Comparison of ENCODE assay signal across 18 mouse cellular contexts in the genomic region with DNA sequence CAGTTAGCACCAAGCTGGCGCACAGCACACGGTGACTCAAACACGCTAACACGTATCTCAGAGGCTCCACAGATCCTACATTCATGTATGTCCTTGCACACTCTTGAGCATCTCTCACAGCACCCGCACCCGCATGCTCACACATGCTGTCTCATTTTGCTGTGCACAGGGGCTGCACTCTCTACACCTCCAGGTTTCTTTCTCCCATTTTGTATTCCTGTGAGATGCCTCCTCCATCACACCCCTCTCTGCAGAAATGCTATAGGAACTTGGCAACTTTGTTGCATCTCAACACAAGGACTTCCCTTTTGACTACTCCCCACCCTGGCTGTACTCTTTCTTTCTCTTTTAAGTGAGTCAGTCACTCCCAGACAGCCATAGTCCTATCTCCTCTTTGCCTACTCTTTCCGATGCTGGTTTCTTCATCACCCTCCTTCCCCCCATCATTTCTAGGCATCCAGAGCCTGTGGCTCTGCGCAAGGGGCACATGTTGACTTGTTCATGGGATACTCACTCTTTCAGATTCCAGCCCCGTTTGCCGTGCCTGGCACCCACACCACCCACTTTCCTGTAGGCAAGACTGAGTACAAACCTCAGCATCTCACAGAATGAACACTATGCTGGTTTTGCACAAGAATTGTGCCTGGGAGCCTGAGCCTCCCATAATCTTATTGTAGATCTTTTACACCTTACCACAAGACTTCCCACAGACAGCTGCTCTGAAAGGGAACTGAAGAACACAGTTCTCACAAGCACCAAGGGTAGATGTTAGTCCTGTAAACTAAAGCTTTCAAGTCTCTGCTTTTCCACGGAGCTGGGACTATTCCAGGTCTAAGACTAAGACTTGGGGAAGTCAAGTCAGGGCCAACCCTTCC. TPM values are rescaled to one million over a fixed set of nuclear protein-coding genes. Genes with fewer than 3 reads are reported as not detected.
A peak's percentile ranks its signal among the peaks of the same experiment; 100 is the strongest.
DNase-seq lines count a peak whose midpoint lies in the region; ATAC-seq lines count a peak whose summit lies in the region.
"Had no signal": no experiment of that assay in that cellular context is flagged by ENCODE, and none has a peak within 500 bp of the region (broad histone marks: within the 10 kb centered on the region; RNA-seq: fewer than 3 reads in every experiment).

No protein-coding gene starts in this region.

- H3K4me3 ChIP-seq in kidney, embryonic 15.5 days (replicated peaks), result no peak overlapping the region
- H3K4me3 ChIP-seq: limb, embryonic 12.5 days; liver, embryonic 15.5 days; midbrain, embryonic 15.5 days had no signal

- intact Hi-C loops in left cerebral cortex, postnatal 25 days (cut with DNase I), result no loop called here

- no peak for ATAC-seq in kidney, embryonic 15.5 days (replicated peaks; ENCODE audit: low FRiP score)
- ATAC-seq: forebrain, postnatal 0 days; hindbrain, embryonic 16.5 days; midbrain, embryonic 15.5 days had no signal

- no peaks in the 10 kb centered on the region for H3K27me3 ChIP-seq in kidney, embryonic 15.5 days
- H3K27me3 ChIP-seq: midbrain, embryonic 15.5 days had no signal

- H3K36me3 ChIP-seq in kidney, embryonic 15.5 days, result no peaks in the 10 kb centered on the region
- H3K36me3 ChIP-seq: G1E; limb, embryonic 12.5 days; liver, embryonic 15.5 days; midbrain, embryonic 15.5 days had no signal

- no peak overlapping the region for H3K4me2 ChIP-seq in kidney, embryonic 15.5 days
- H3K4me2 ChIP-seq: limb, embryonic 12.5 days; liver, embryonic 15.5 days; midbrain, embryonic 15.5 days had no signal

- H3K9ac ChIP-seq in kidney, embryonic 15.5 days, result no peak overlapping the region
- H3K9ac ChIP-seq: forebrain, postnatal 0 days; limb, embryonic 12.5 days; liver, embryonic 15.5 days; midbrain, embryonic 15.5 days had no signal

- no peak overlapping the region for H3K27ac ChIP-seq in kidney, embryonic 15.5 days
- H3K27ac ChIP-seq: limb, embryonic 12.5 days; liver, embryonic 15.5 days; midbrain, embryonic 15.5 days had no signal

- no peaks in the 10 kb centered on the region for H3K4me1 ChIP-seq in kidney, embryonic 15.5 days
- H3K4me1 ChIP-seq: liver, embryonic 15.5 days; midbrain, embryonic 15.5 days had no signal

- no peaks in the 10 kb centered on the region for H3K9me3 ChIP-seq in kidney, embryonic 15.5 days (replicated peaks)
- H3K9me3 ChIP-seq: G1E; limb, embryonic 12.5 days; liver, embryonic 15.5 days; midbrain, embryonic 15.5 days had no signal

- DNase-seq in frontal cortex, postnatal 36 days (ENCODE audit: low spot score in 2 of 2), result peak; percentile 44 to 62
- no peak for DNase-seq in frontal cortex, postnatal 10 days (ENCODE audit: low spot score in 2 of 2)
- peak; percentile 35 for DNase-seq in thymus, postnatal 14 days
- no peak for DNase-seq in thymus, postnatal 10 days (ENCODE audit: low spot score in 2 of 2)
- DNase-seq in left cerebral cortex, postnatal 25 days (ENCODE audit: low spot score in 2 of 2), result peak; percentile 44 to 82
- peak; percentile 35 for DNase-seq in thymus, postnatal 4 days
- DNase-seq in kidney, postnatal 14 days, result no peak
- DNase-seq: cerebellum, adult 18-20 months; forebrain, postnatal 0 days had no signal

- WGBS in kidney, embryonic 15.5 days, result 89% methylated on average over 11 of the region's 11 CpGs

RNA-seq across cellular contexts. Expression of gene Cd7, which starts 0.6 kb away (rescaled TPM):
- total RNA-seq in left cerebral cortex, postnatal 25 days (2021), result 1 to 10 TPM; 1.6 to 1.7 TPM
- 0.28 and 0.31 TPM in 2 replicates for polyA plus RNA-seq in kidney, embryonic 15.5 days (2015; fragmentation: Nextera tagmentation; extraction: Ambion mirVana)
- total RNA-seq: forebrain, postnatal 0 days; G1E had no signal
- polyA plus RNA-seq: forebrain, postnatal 0 days; G1E; heart, postnatal 0 days; hindbrain, embryonic 16.5 days; kidney, embryonic 14.5 days; limb, embryonic 12.5 days; midbrain, embryonic 15.5 days; neural tube, embryonic 11.5 days had no signal

RNA-seq across cellular contexts. Expression of gene Sectm1b, which starts 24.8 kb away (rescaled TPM):
- not detected for total RNA-seq in left cerebral cortex, postnatal 25 days (2021)
- 0.06 TPM in 1 of 2 replicates, not detected in the other for polyA plus RNA-seq in kidney, embryonic 15.5 days (2015; fragmentation: Nextera tagmentation; extraction: Ambion mirVana)
- total RNA-seq: forebrain, postnatal 0 days had no signal
- polyA plus RNA-seq: forebrain, postnatal 0 days; G1E; hindbrain, embryonic 16.5 days; kidney, embryonic 14.5 days; limb, embryonic 12.5 days; midbrain, embryonic 15.5 days; neural tube, embryonic 11.5 days had no signal

RNA-seq across cellular contexts. Expression of gene Sectm1a, which starts 42.4 kb away (rescaled TPM):
- not detected for total RNA-seq in left cerebral cortex, postnatal 25 days (2021)
- 0.34 TPM in 1 of 2 replicates, not detected in the other for polyA plus RNA-seq in kidney, embryonic 15.5 days (2015; fragmentation: Nextera tagmentation; extraction: Ambion mirVana)
- total RNA-seq: forebrain, postnatal 0 days had no signal
- polyA plus RNA-seq: forebrain, postnatal 0 days; G1E; hindbrain, embryonic 16.5 days; limb, embryonic 12.5 days; midbrain, embryonic 15.5 days; neural tube, embryonic 11.5 days had no signal

RNA-seq across cellular contexts. Expression of gene Csnk1d, which starts 47.5 kb away (rescaled TPM):
- total RNA-seq in left cerebral cortex, postnatal 25 days (2021), result 100 to 1,000 TPM; 116 to 122 TPM
- 129 and 140 TPM in 2 replicates for polyA plus RNA-seq in kidney, embryonic 15.5 days (2015; fragmentation: Nextera tagmentation; extraction: Ambion mirVana)

Comparison
In these comparisons a context has a peak if more than half of its experiments do, and no peak if none do; other contexts are left out.
1. DNase-seq: peak in frontal cortex, postnatal 36 days (2 of 2), thymus, postnatal 14 days (single experiment), left cerebral cortex, postnatal 25 days (2 of 2) and thymus, postnatal 4 days (single experiment); none in frontal cortex, postnatal 10 days (0 of 2), thymus, postnatal 10 days (0 of 2) and kidney, postnatal 14 days (single experiment).